Mouse (Mus musculus): ENCODE data around the gene Tspan11.

GRCm38 (mm10) chr6:127981176-127981575, 93.8 kb downstream of the Tspan11 start:
- TF ChIP-seq CTCF (IDR thresholded peaks at IDR 0.05; ENCODE audit: low read depth): no peak
- TF ChIP-seq EP300 (IDR thresholded peaks at IDR 0.05; ENCODE audit: low read depth): no peak
